Mouse (Mus musculus): ENCODE measurements at regions not wholly inside any gene's neighbourhood (a gene's known extent, or its start where the extent isn't known, plus 50 kb on each side); places are given as distances from the start of the nearest gene placed in this dataset.

GRCm38 (mm10) chr15:93121156-93121555, 153.8 kb downstream of the Gxylt1 start:
- no peak for TF ChIP-seq CTCF (IDR thresholded peaks at IDR 0.05; ENCODE audit: control insufficient read depth, insufficient read depth, insufficient replicate concordance, low read depth, low read length)
- no peak for TF ChIP-seq POLR2A (IDR thresholded peaks at IDR 0.05; ENCODE audit: control insufficient read depth, low read depth, low read length)
